Mouse (Mus musculus): ENCODE data around the gene Plac8. TPM values are rescaled to one million over a fixed set of nuclear protein-coding genes. Genes with fewer than 3 reads are reported as not detected.

Plac8 gene
- total and polyA plus RNA-seq, 3 experiments, result 4.9 to 10.6 TPM; not detected in 1

GRCm38 (mm10) chr5:100557537-100557936, 14.5 kb downstream of the Plac8 start:
- no peak overlapping the region for H3K27ac ChIP-seq (ENCODE audit: control insufficient read depth, low read depth, low read length)
- H3K79me2 ChIP-seq (ENCODE audit: control insufficient read depth, insufficient read depth, low read length, poor library complexity), result no peaks in the 10 kb centered on the region
- no peaks in the 10 kb centered on the region for H3K27me3 ChIP-seq (ENCODE audit: control insufficient read depth in 1 of 2, insufficient read depth in 2 of 2, low read length in 2 of 2)
- peak in 1 of 2 experiments; percentile 40; a peak in 1 of 4 replicates for TF ChIP-seq EP300 (IDR thresholded peaks at IDR 0.05; ENCODE audit: low read depth in 1 of 2, low read length in 2 of 2)
- no peak for TF ChIP-seq MYB (IDR thresholded peaks at IDR 0.05; ENCODE audit: low read depth, low read length)
- TF ChIP-seq ETS1 (IDR thresholded peaks at IDR 0.05; ENCODE audit: low read depth, low read length), result 0 out of 2 replicates have a peak, but pooled peaks have one; percentile 9
- no peak overlapping the region for H3K4me3 ChIP-seq (ENCODE audit: control insufficient read depth in 1 of 2, insufficient read depth in 1 of 2, low read depth in 2 of 2, low read length in 2 of 2)
- DNase-seq (ENCODE audit: low read depth, low spot score), result peak; percentile 36
- peaks cover 0 to 16% of the 10 kb centered on the region in 2 experiments; a peak in 2 of 4 replicates for H3K36me3 ChIP-seq (ENCODE audit: control insufficient read depth in 1 of 2, insufficient read depth in 2 of 2, low read length in 2 of 2)
- peaks cover 2 to 13% of the 10 kb centered on the region in 2 experiments; a peak in 3 of 4 replicates for H3K4me1 ChIP-seq (ENCODE audit: control insufficient read depth in 1 of 2, insufficient read depth in 2 of 2, low read length in 2 of 2)
- no peaks in the 10 kb centered on the region for H3K9me3 ChIP-seq (replicated peaks; ENCODE audit: insufficient read depth, low read length)
- H3K9ac ChIP-seq (ENCODE audit: control insufficient read depth, low read depth, low read length, poor library complexity, severe bottlenecking), result no peak overlapping the region; the same call in 1 of the 2 replicates

GRCm38 (mm10) chr5:100557019-100557418, 15.0 kb downstream of the Plac8 start:
- Histone ChIP-seq H3K4me3 (ENCODE audit: control insufficient read depth in 1 of 2, insufficient read depth in 1 of 2, low read depth in 2 of 2, low read length in 2 of 2) (no peak overlapping the region), H3K4me1 (ENCODE audit: control insufficient read depth in 1 of 2, insufficient read depth in 2 of 2, low read length in 2 of 2) (peaks cover 2 to 16% of the 10 kb centered on the region in 2 experiments; a peak in 3 of 4 replicates), H3K27me3 (ENCODE audit: control insufficient read depth in 1 of 2, insufficient read depth in 2 of 2, low read length in 2 of 2) (no peaks in the 10 kb centered on the region), H3K9ac (ENCODE audit: control insufficient read depth, low read depth, low read length, poor library complexity, severe bottlenecking) (no peak overlapping the region), H3K27ac (ENCODE audit: control insufficient read depth, low read depth, low read length) (no peak overlapping the region), H3K9me3 (replicated peaks; ENCODE audit: insufficient read depth, low read length) (no peaks in the 10 kb centered on the region), H3K36me3 (ENCODE audit: control insufficient read depth in 1 of 2, insufficient read depth in 2 of 2, low read length in 2 of 2) (peaks cover 0 to 18% of the 10 kb centered on the region in 2 experiments; a peak in 2 of 4 replicates), H3K79me2 (ENCODE audit: control insufficient read depth, insufficient read depth, low read length, poor library complexity) (no peaks in the 10 kb centered on the region)
- TF ChIP-seq MXI1 (IDR thresholded peaks at IDR 0.05; ENCODE audit: low read depth, low read length) (no peak), CTCF (IDR thresholded peaks at IDR 0.05 in 2 of 3, conservative IDR thresholded peaks at IDR 0.05 in 1 of 3; ENCODE audit: control insufficient read depth in 1 of 3, insufficient read depth in 1 of 3, low read depth in 2 of 3, low read length in 3 of 3, poor library complexity in 1 of 3, severe bottlenecking in 1 of 3) (no peak)
- DNase-seq (ENCODE audit: low read depth, low spot score), result no peak

GRCm38 (mm10) chr5:100553426-100553825, 18.6 kb downstream of the Plac8 start:
- Histone ChIP-seq H3K4me1 (ENCODE audit: control insufficient read depth in 1 of 2, insufficient read depth in 2 of 2, low read length in 2 of 2) (peaks cover 5 to 21% of the 10 kb centered on the region in 2 experiments; a peak in 3 of 4 replicates), H3K79me2 (ENCODE audit: control insufficient read depth, insufficient read depth, low read length, poor library complexity) (no peaks in the 10 kb centered on the region), H3K9ac (ENCODE audit: control insufficient read depth, low read depth, low read length, poor library complexity, severe bottlenecking) (no peak overlapping the region), H3K27ac (ENCODE audit: control insufficient read depth, low read depth, low read length) (no peak overlapping the region), H3K4me3 (ENCODE audit: control insufficient read depth in 1 of 2, insufficient read depth in 1 of 2, low read depth in 2 of 2, low read length in 2 of 2) (no peak overlapping the region), H3K9me3 (replicated peaks; ENCODE audit: insufficient read depth, low read length) (no peaks in the 10 kb centered on the region), H3K27me3 (ENCODE audit: control insufficient read depth in 1 of 2, insufficient read depth in 2 of 2, low read length in 2 of 2) (no peaks in the 10 kb centered on the region), H3K36me3 (ENCODE audit: control insufficient read depth in 1 of 2, insufficient read depth in 2 of 2, low read length in 2 of 2) (peaks cover 0 to 25% of the 10 kb centered on the region in 2 experiments; a peak in 3 of 4 replicates)
- TF ChIP-seq MXI1 (IDR thresholded peaks at IDR 0.05; ENCODE audit: low read depth, low read length) (no peak), ETS1 (IDR thresholded peaks at IDR 0.05; ENCODE audit: low read depth, low read length) (peak; percentile 49; the same call in 1 of the 2 replicates)
- DNase-seq (ENCODE audit: low read depth, low spot score), result peak; percentile 61

GRCm38 (mm10) chr5:100551952-100552351, 20.1 kb downstream of the Plac8 start:
- Histone ChIP-seq H3K27me3 (ENCODE audit: control insufficient read depth in 1 of 2, insufficient read depth in 2 of 2, low read length in 2 of 2) (no peaks in the 10 kb centered on the region), H3K9ac (ENCODE audit: control insufficient read depth, low read depth, low read length, poor library complexity, severe bottlenecking) (no peak overlapping the region), H3K79me2 (ENCODE audit: control insufficient read depth, insufficient read depth, low read length, poor library complexity) (no peaks in the 10 kb centered on the region), H3K27ac (ENCODE audit: control insufficient read depth, low read depth, low read length) (no peak overlapping the region), H3K4me3 (ENCODE audit: control insufficient read depth in 1 of 2, insufficient read depth in 1 of 2, low read depth in 2 of 2, low read length in 2 of 2) (no peak overlapping the region), H3K9me3 (replicated peaks; ENCODE audit: insufficient read depth, low read length) (no peaks in the 10 kb centered on the region), H3K4me1 (ENCODE audit: control insufficient read depth in 1 of 2, insufficient read depth in 2 of 2, low read length in 2 of 2) (peaks cover 3 to 13% of the 10 kb centered on the region in 2 experiments; a peak in 3 of 4 replicates), H3K36me3 (ENCODE audit: control insufficient read depth in 1 of 2, insufficient read depth in 2 of 2, low read length in 2 of 2) (peaks cover 4 to 15% of the 10 kb centered on the region in 2 experiments)
- peak; percentile 49 for DNase-seq (ENCODE audit: low read depth, low spot score)
- no peak for TF ChIP-seq GABPA (IDR thresholded peaks at IDR 0.05; ENCODE audit: low read depth, low read length)
- no peak for TF ChIP-seq CHD1 (IDR thresholded peaks at IDR 0.05; ENCODE audit: low read depth, low read length)
- no peak for TF ChIP-seq CHD2 (IDR thresholded peaks at IDR 0.05; ENCODE audit: low read length)
- no peak for TF ChIP-seq ZKSCAN1 (IDR thresholded peaks at IDR 0.05; ENCODE audit: low read depth, low read length)
- TF ChIP-seq ETS1 (IDR thresholded peaks at IDR 0.05; ENCODE audit: low read depth, low read length), result peak; percentile 86
- no peak for TF ChIP-seq MAFK (IDR thresholded peaks at IDR 0.05; ENCODE audit: borderline replicate concordance, low read depth, low read length)
- no peak for TF ChIP-seq TAL1 (IDR thresholded peaks at IDR 0.05; ENCODE audit: low read length)
- no peak for TF ChIP-seq MYB (IDR thresholded peaks at IDR 0.05; ENCODE audit: low read depth, low read length)
- TF ChIP-seq RCOR1 (IDR thresholded peaks at IDR 0.05; ENCODE audit: low read depth, low read length), result 0 out of 2 replicates have a peak, but pooled peaks have one; percentile 34
- no peak for TF ChIP-seq MAZ (IDR thresholded peaks at IDR 0.05; ENCODE audit: low read depth, low read length)
- TF ChIP-seq GATA1 (IDR thresholded peaks at IDR 0.05; ENCODE audit: low read depth, low read length), result peak; percentile 86
- TF ChIP-seq HCFC1 (IDR thresholded peaks at IDR 0.05; ENCODE audit: low read depth, low read length), result no peak
- no peak for TF ChIP-seq RAD21 (IDR thresholded peaks at IDR 0.05; ENCODE audit: low read depth, low read length)
- TF ChIP-seq POLR2AphosphoS5 (IDR thresholded peaks at IDR 0.05; ENCODE audit: borderline replicate concordance, low read depth, low read length), result no peak
- TF ChIP-seq USF1 (IDR thresholded peaks at IDR 0.05; ENCODE audit: low read depth, low read length), result no peak
- peak; percentile 65 to 74 for TF ChIP-seq EP300 (IDR thresholded peaks at IDR 0.05; ENCODE audit: low read depth in 1 of 2, low read length in 2 of 2)
- TF ChIP-seq TBP (IDR thresholded peaks at IDR 0.05; ENCODE audit: low read depth, low read length), result no peak
